Mouse (Mus musculus) cerebellum, postnatal 36 days (tissue): ENCODE data around the gene Olfr316.
A peak's percentile ranks its signal among the peaks of the same experiment; 100 is the strongest.
"Not testable (repeated sequence)": the region's sequence is repeated elsewhere in the genome, so short reads cannot be mapped to it uniquely, and the experiment has no call there.

Source experiments
- DNase-seq, 2 experiments: peaks; one replicate each; pipeline ENCODE4 v3.0.0; 2021 to 2022; ENCODE audit warnings: mixed read lengths in 2 of 2

The Olfr316 gene

GRCm38 (mm10) chr11:58752434-58752833 is at the start of gene Olfr316:
Olfr316 (plus strand) TSS chr11:58752734.
- no peak for DNase-seq

GRCm38 (mm10) chr11:58709086-58709485 is 43.4 kb upstream of the Olfr316 start:
- DNase-seq: no peak

GRCm38 (mm10) chr11:58717723-58718122 is 34.8 kb upstream of the Olfr316 start:
- not testable (repeated sequence) for DNase-seq

- no peak for DNase-seq
Observed at GRCm38 (mm10) chr11:58719701-58720100, 32.8 kb upstream of the Olfr316 start.

- DNase-seq: no peak
Observed at GRCm38 (mm10) chr11:58723914-58724313, 28.6 kb upstream of the Olfr316 start, which contains the start of gene Olfr318. Olfr318 (minus strand) TSS chr11:58724014.

- DNase-seq: not testable (repeated sequence)
Observed at GRCm38 (mm10) chr11:58727896-58728650, 24.5 kb upstream of the Olfr316 start.

GRCm38 (mm10) chr11:58733372-58733771 is 19.2 kb upstream of the Olfr316 start:
- DNase-seq: no peak

- no peak for DNase-seq
Observed at GRCm38 (mm10) chr11:58738792-58739262, 13.7 kb upstream of the Olfr316 start, which contains the start of gene Olfr317. Olfr317 (minus strand) TSS chr11:58739212.

GRCm38 (mm10) chr11:58751096-58751495 is 1.4 kb upstream of the Olfr316 start:
- not testable (repeated sequence) for DNase-seq

GRCm38 (mm10) chr11:58772888-58773287 is 20.4 kb downstream of the Olfr316 start, which contains the start of gene Olfr315:
Olfr315 (plus strand) TSS chr11:58773188.
- no peak for DNase-seq

GRCm38 (mm10) chr11:58782480-58783089 is 30.1 kb downstream of the Olfr316 start, which contains the start of gene Olfr314:
Olfr314 (plus strand) TSS chr11:58782952.
- DNase-seq: no peak

GRCm38 (mm10) chr11:58784182-58784581 is 31.6 kb downstream of the Olfr316 start:
- DNase-seq: no peak

GRCm38 (mm10) chr11:58787651-58788050 is 35.1 kb downstream of the Olfr316 start:
- DNase-seq: no peak

GRCm38 (mm10) chr11:58788346-58788745 is 35.8 kb downstream of the Olfr316 start:
- DNase-seq: no peak

GRCm38 (mm10) chr11:58789532-58789931 is 37.0 kb downstream of the Olfr316 start:
- no peak for DNase-seq

GRCm38 (mm10) chr11:58790053-58790452 is 37.5 kb downstream of the Olfr316 start:
- no peak for DNase-seq

- DNase-seq: no peak
Observed at GRCm38 (mm10) chr11:58790646-58791045, 38.1 kb downstream of the Olfr316 start.

GRCm38 (mm10) chr11:58795856-58796255 is 43.3 kb downstream of the Olfr316 start:
- no peak for DNase-seq

GRCm38 (mm10) chr11:58796850-58797249 is 44.3 kb downstream of the Olfr316 start:
- no peak for DNase-seq

- DNase-seq: no peak
Observed at GRCm38 (mm10) chr11:58799747-58800146, 47.2 kb downstream of the Olfr316 start.

GRCm38 (mm10) chr11:58801558-58802228 is 49.2 kb downstream of the Olfr316 start, which contains the start of gene Fam183b:
Fam183b (minus strand) TSS chr11:58801960.
- DNase-seq: peak; percentile 22 to 37

- DNase-seq: no peak
Observed at GRCm38 (mm10) chr11:58803871-58804270, 51.3 kb downstream of the Olfr316 start.

- DNase-seq: no peak
Observed at GRCm38 (mm10) chr11:58804393-58804792, 51.9 kb downstream of the Olfr316 start.
